Mouse (Mus musculus): ENCODE results near the gene Sorbs2. TPM values are rescaled to one million over a fixed set of nuclear protein-coding genes. Genes with fewer than 3 reads are reported as not detected.

The Sorbs2 gene
- total RNA-seq, 1 experiment = 2.1 TPM

- TF ChIP-seq MAFK (IDR thresholded peaks at IDR 0.05; ENCODE audit: insufficient read depth, low read depth, low read length) = no peak
- no peak for TF ChIP-seq CHD2 (IDR thresholded peaks at IDR 0.05; ENCODE audit: low read depth, low read length)
- TF ChIP-seq ZC3H11A (IDR thresholded peaks at IDR 0.05; ENCODE audit: borderline replicate concordance, low read depth, low read length) = no peak
- TF ChIP-seq ZNF384 (IDR thresholded peaks at IDR 0.05; ENCODE audit: low read depth, low read length) = no peak
- TF ChIP-seq HCFC1 (IDR thresholded peaks at IDR 0.05; ENCODE audit: borderline replicate concordance, insufficient read depth, low read length) = no peak
- H3K36me3 ChIP-seq (ENCODE audit: control insufficient read depth, insufficient read depth, low read length, poor library complexity, severe bottlenecking) = no peaks in the 10 kb centered on the region
- no peaks in the 10 kb centered on the region for H3K9me3 ChIP-seq (ENCODE audit: control insufficient read depth, insufficient read depth, low read depth, low read length)
- H3K9ac ChIP-seq (ENCODE audit: insufficient read depth, low read depth, low read length, poor library complexity, severe bottlenecking) = no peak overlapping the region
- H3K27ac ChIP-seq (ENCODE audit: insufficient read depth, low read depth, low read length, poor library complexity, severe bottlenecking) = no peak overlapping the region
- H3K4me3 ChIP-seq (ENCODE audit: insufficient read depth in 1 of 2, low read depth in 1 of 2, low read length in 2 of 2, poor library complexity in 1 of 2, severe bottlenecking in 1 of 2) = no peak overlapping the region
- in situ Hi-C loops (cut with MboI; ENCODE audit: low sequenced_read_pairs in 2 of 2, unreplicated experiment in 2 of 2) = no loop called here
- DNase-seq (ENCODE audit: low read depth, low spot score) = no peak
- H3K4me1 ChIP-seq (ENCODE audit: control insufficient read depth in 2 of 2, insufficient read depth in 2 of 2, low read length in 2 of 2, poor library complexity in 1 of 2) = no peaks in the 10 kb centered on the region
Observed at GRCm38 (mm10) chr8:45508521-45509104, 1.0 kb downstream of the Sorbs2 start.

- in situ Hi-C loops (cut with MboI; ENCODE audit: low sequenced_read_pairs in 2 of 2, unreplicated experiment in 2 of 2) = no loop called here
- no peak for DNase-seq (ENCODE audit: low read depth, low spot score)
- no peaks in the 10 kb centered on the region for H3K36me3 ChIP-seq (ENCODE audit: control insufficient read depth, insufficient read depth, low read length, poor library complexity, severe bottlenecking)
Observed at GRCm38 (mm10) chr8:45512369-45512768, 4.8 kb downstream of the Sorbs2 start.

DNA sequence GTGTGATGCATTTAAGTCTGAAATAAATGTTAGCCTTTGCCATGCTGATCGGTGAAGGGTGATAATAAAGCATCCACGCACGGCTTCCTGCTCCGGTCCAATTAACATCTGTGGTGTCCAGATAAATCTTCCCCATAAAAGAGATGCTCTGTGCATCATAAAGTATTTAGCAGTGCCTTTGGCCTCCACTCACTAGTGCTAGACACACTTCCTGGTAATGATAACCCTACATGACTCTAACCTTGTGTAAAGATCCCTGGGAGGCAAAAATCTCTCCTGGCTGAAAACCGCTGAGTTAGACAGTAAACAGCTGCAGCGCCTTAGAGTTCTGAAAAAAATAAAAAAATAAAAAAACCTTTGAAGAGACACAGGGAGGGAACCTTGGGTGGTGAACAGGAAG, 14.0 kb downstream of the Sorbs2 start:
- DNase-seq (ENCODE audit: low read depth, low spot score) = no peak
- no peak overlapping the region for H3K27ac ChIP-seq (ENCODE audit: insufficient read depth, low read depth, low read length, poor library complexity, severe bottlenecking)
- H3K4me3 ChIP-seq (ENCODE audit: insufficient read depth in 1 of 2, low read depth in 1 of 2, low read length in 2 of 2, poor library complexity in 1 of 2, severe bottlenecking in 1 of 2) = no peak overlapping the region
- no peak overlapping the region for H3K9ac ChIP-seq (ENCODE audit: insufficient read depth, low read depth, low read length, poor library complexity, severe bottlenecking)
- H3K4me1 ChIP-seq (ENCODE audit: control insufficient read depth in 2 of 2, insufficient read depth in 2 of 2, low read length in 2 of 2, poor library complexity in 1 of 2) = no peaks in the 10 kb centered on the region
- in situ Hi-C loops (cut with MboI; ENCODE audit: low sequenced_read_pairs in 2 of 2, unreplicated experiment in 2 of 2) = no loop called here
- no peaks in the 10 kb centered on the region for H3K36me3 ChIP-seq (ENCODE audit: control insufficient read depth, insufficient read depth, low read length, poor library complexity, severe bottlenecking)
- TF ChIP-seq ZNF384 (IDR thresholded peaks at IDR 0.05; ENCODE audit: low read depth, low read length) (no peak), ZC3H11A (IDR thresholded peaks at IDR 0.05; ENCODE audit: borderline replicate concordance, low read depth, low read length) (no peak), CHD2 (IDR thresholded peaks at IDR 0.05; ENCODE audit: low read depth, low read length) (no peak), HCFC1 (IDR thresholded peaks at IDR 0.05; ENCODE audit: borderline replicate concordance, insufficient read depth, low read length) (no peak), MAFK (IDR thresholded peaks at IDR 0.05; ENCODE audit: insufficient read depth, low read depth, low read length) (no peak)
- H3K9me3 ChIP-seq (ENCODE audit: control insufficient read depth, insufficient read depth, low read depth, low read length) = no peaks in the 10 kb centered on the region

More at GRCm38 (mm10) chr8:45512369-45512768, 4.8 kb downstream of the Sorbs2 start:
- Histone ChIP-seq H3K4me3 (ENCODE audit: insufficient read depth in 1 of 2, low read depth in 1 of 2, low read length in 2 of 2, poor library complexity in 1 of 2, severe bottlenecking in 1 of 2) (no peak overlapping the region), H3K27ac (ENCODE audit: insufficient read depth, low read depth, low read length, poor library complexity, severe bottlenecking) (no peak overlapping the region), H3K4me1 (ENCODE audit: control insufficient read depth in 2 of 2, insufficient read depth in 2 of 2, low read length in 2 of 2, poor library complexity in 1 of 2) (no peaks in the 10 kb centered on the region), H3K9ac (ENCODE audit: insufficient read depth, low read depth, low read length, poor library complexity, severe bottlenecking) (no peak overlapping the region), H3K9me3 (ENCODE audit: control insufficient read depth, insufficient read depth, low read depth, low read length) (no peaks in the 10 kb centered on the region)
- TF ChIP-seq MAFK (IDR thresholded peaks at IDR 0.05; ENCODE audit: insufficient read depth, low read depth, low read length) (no peak), ZC3H11A (IDR thresholded peaks at IDR 0.05; ENCODE audit: borderline replicate concordance, low read depth, low read length) (no peak), HCFC1 (IDR thresholded peaks at IDR 0.05; ENCODE audit: borderline replicate concordance, insufficient read depth, low read length) (no peak), CHD2 (IDR thresholded peaks at IDR 0.05; ENCODE audit: low read depth, low read length) (no peak), ZNF384 (IDR thresholded peaks at IDR 0.05; ENCODE audit: low read depth, low read length) (no peak)

DNA sequence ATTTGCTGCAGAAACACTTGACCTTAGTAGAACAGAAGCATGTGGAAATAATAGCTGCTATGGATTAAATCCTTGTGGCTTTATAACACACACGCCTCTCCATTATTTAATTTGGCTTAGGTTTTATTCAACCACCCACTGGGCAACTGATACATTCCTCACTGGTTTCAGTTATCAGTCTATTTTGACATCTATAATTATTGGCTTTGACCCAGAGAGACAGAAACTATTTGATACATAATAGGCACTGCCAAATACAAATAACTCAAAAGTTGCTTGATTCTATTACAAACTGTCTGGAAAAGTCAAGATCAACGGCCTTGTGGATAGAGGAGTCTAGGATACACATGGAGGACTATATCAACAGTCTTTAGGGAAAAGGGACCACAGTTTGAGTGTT, 20.1 kb downstream of the Sorbs2 start:
- H3K36me3 ChIP-seq (ENCODE audit: control insufficient read depth, insufficient read depth, low read length, poor library complexity, severe bottlenecking) = no peaks in the 10 kb centered on the region
- in situ Hi-C loops (cut with MboI; ENCODE audit: low sequenced_read_pairs in 2 of 2, unreplicated experiment in 2 of 2) = no loop called here
- TF ChIP-seq CHD2 (IDR thresholded peaks at IDR 0.05; ENCODE audit: low read depth, low read length) (no peak), ZNF384 (IDR thresholded peaks at IDR 0.05; ENCODE audit: low read depth, low read length) (no peak), MAFK (IDR thresholded peaks at IDR 0.05; ENCODE audit: insufficient read depth, low read depth, low read length) (no peak), ZC3H11A (IDR thresholded peaks at IDR 0.05; ENCODE audit: borderline replicate concordance, low read depth, low read length) (no peak), HCFC1 (IDR thresholded peaks at IDR 0.05; ENCODE audit: borderline replicate concordance, insufficient read depth, low read length) (no peak)

More for the DNA sequence above, 20.1 kb downstream of the Sorbs2 start:
- Histone ChIP-seq H3K4me1 (ENCODE audit: control insufficient read depth in 2 of 2, insufficient read depth in 2 of 2, low read length in 2 of 2, poor library complexity in 1 of 2) (no peaks in the 10 kb centered on the region), H3K9me3 (ENCODE audit: control insufficient read depth, insufficient read depth, low read depth, low read length) (no peaks in the 10 kb centered on the region), H3K9ac (ENCODE audit: insufficient read depth, low read depth, low read length, poor library complexity, severe bottlenecking) (no peak overlapping the region), H3K4me3 (ENCODE audit: insufficient read depth in 1 of 2, low read depth in 1 of 2, low read length in 2 of 2, poor library complexity in 1 of 2, severe bottlenecking in 1 of 2) (no peak overlapping the region), H3K27ac (ENCODE audit: insufficient read depth, low read depth, low read length, poor library complexity, severe bottlenecking) (no peak overlapping the region)
- no peak for DNase-seq (ENCODE audit: low read depth, low spot score)

All from ES-E14 (cell line).